Mouse (Mus musculus): ENCODE measurements around the gene Tmx1. TPM values are rescaled to one million over a fixed set of nuclear protein-coding genes. Genes with fewer than 3 reads are reported as not detected.

Gene Tmx1
- polyA plus RNA-seq (2012; rRNA removed): 7.8 and 13.2 TPM in 2 replicates

DNA sequence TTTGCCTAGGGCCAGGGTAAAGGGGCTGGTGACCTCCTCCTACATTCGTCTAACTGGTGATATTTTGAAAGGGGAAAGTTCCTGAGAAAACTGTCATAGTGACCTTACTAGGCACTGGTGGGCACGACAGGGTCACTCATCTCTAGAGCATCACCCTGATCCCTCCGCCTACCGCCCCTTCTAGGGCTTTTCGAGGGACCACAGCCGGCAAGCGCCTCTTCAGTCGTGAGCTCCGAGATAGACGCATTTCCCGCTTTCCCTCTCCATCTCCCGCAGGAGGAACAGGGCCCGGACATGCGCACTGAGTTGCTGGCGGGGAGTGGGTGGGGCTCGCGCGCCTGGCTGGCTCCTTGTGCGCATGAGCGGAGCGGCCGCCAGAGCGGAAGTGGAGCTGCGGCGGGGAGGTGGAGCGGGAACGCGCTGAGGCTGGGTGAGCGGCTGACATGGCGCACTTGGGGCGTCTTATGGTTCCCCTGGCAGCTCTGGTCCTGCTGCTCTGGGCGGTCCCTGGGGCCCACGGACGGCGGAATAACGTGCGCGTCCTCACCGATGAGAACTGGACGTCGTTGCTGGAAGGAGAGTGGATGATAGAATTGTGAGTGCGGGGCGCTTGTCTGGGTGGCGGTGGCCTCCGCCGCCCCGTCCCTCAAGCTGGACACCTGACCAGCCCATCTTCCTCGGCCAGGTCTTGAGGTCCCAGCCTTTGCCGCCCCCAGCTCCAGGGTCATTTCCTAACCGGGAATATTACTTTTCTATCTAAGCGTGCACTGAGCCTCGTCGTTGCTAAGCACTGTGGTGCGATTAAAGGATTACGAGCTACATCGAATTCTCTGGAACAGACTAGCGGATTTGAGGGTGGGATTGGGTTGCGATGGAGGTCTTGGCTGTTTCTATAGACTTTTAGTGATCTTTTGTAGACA, at the start of gene Tmx1:
Tmx1 (plus strand) TSS at position 370 of the 920 bp plus-strand sequence.
- TF ChIP-seq POLR2A (IDR thresholded peaks at IDR 0.05; ENCODE audit: low read depth, low read length) (peak; percentile 61), CTCF (conservative IDR thresholded peaks at IDR 0.05; ENCODE audit: insufficient read depth, insufficient read length, low read depth, low read length) (no peak)
- Histone ChIP-seq H3K4me3 (ENCODE audit: insufficient read depth, low read depth, low read length) (peak within 1 kb of the TSS; percentile 94), H3K27ac (ENCODE audit: insufficient read depth, low read depth, low read length) (peak within 1 kb of the TSS; percentile 85), H3K4me1 (ENCODE audit: control insufficient read depth, insufficient read depth, low read length) (no peaks in the 10 kb centered on the region; the same call in 1 of the 2 replicates), H3K36me3 (ENCODE audit: control insufficient read depth, insufficient read depth, low read length) (no peaks in the 10 kb centered on the region; the same call in none of the 2 replicates), H3K27me3 (replicated peaks; ENCODE audit: control insufficient read depth, insufficient read depth, low read length) (no peaks in the 10 kb centered on the region)
- peak; percentile 98 for DNase-seq
- WGBS: 1% methylated on average over 56 of the region's 58 CpGs

DNA sequence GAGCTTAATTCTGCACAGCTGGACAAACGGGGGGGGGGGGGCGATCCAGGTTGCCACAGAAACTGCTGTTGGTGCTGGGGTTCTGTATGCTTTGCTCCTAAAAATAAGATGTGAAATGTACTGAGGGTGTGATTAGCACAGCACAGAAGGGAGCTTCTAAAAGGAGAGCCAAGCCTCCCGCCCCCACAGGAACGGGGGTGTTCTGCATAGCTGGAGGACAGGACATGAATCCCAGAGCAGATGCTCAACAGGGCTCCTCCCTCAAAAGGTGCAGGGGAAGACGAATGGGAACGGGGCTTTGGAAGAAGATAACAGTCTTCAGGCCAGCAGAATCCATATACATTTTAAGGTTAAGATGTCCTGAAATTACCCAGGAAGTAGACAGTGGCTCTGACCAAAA, 48.6 kb upstream of the Tmx1 start:
- no peak for TF ChIP-seq POLR2A (IDR thresholded peaks at IDR 0.05; ENCODE audit: low read depth, low read length)
- no peak for TF ChIP-seq CTCF (conservative IDR thresholded peaks at IDR 0.05; ENCODE audit: insufficient read depth, insufficient read length, low read depth, low read length)
- 56% methylated on average over 6 of the region's 6 CpGs for WGBS
- no peak overlapping the region for H3K4me3 ChIP-seq (ENCODE audit: insufficient read depth, low read depth, low read length)
- no peak for DNase-seq
- H3K36me3 ChIP-seq (ENCODE audit: control insufficient read depth, insufficient read depth, low read length): no peaks in the 10 kb centered on the region
- H3K27me3 ChIP-seq (replicated peaks; ENCODE audit: control insufficient read depth, insufficient read depth, low read length): no peaks in the 10 kb centered on the region
- H3K27ac ChIP-seq (ENCODE audit: insufficient read depth, low read depth, low read length): no peak overlapping the region
- H3K4me1 ChIP-seq (ENCODE audit: control insufficient read depth, insufficient read depth, low read length): no peaks in the 10 kb centered on the region

DNA sequence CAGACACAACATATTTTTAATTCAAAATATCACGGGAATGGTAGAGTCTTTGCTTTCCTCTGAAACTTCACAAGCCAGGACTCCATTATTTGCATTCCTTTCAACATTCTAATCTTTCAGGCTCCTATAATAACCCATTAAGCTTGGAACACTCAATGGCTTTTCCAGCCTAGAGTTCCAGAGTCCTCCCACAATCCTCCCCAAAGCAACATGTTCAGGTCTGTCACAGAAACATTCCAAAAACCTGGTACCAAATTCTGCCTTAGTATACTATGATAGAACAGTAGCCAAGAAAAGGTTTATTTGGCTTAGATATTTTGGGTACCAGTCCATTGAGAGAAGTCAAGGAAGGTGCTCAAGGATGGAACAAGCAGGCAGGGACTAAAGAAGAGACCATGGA, 44.5 kb upstream of the Tmx1 start:
- no peak overlapping the region for H3K4me3 ChIP-seq (ENCODE audit: insufficient read depth, low read depth, low read length)
- DNase-seq: no peak
- H3K27ac ChIP-seq (ENCODE audit: insufficient read depth, low read depth, low read length): no peak overlapping the region
- H3K4me1 ChIP-seq (ENCODE audit: control insufficient read depth, insufficient read depth, low read length): no peaks in the 10 kb centered on the region
- TF ChIP-seq CTCF (conservative IDR thresholded peaks at IDR 0.05; ENCODE audit: insufficient read depth, insufficient read length, low read depth, low read length) (no peak), POLR2A (IDR thresholded peaks at IDR 0.05; ENCODE audit: low read depth, low read length) (no peak)
- no peaks in the 10 kb centered on the region for H3K27me3 ChIP-seq (replicated peaks; ENCODE audit: control insufficient read depth, insufficient read depth, low read length)
- 72% methylated on average over 1 of the region's 1 CpGs for WGBS
- H3K36me3 ChIP-seq (ENCODE audit: control insufficient read depth, insufficient read depth, low read length): no peaks in the 10 kb centered on the region

DNA sequence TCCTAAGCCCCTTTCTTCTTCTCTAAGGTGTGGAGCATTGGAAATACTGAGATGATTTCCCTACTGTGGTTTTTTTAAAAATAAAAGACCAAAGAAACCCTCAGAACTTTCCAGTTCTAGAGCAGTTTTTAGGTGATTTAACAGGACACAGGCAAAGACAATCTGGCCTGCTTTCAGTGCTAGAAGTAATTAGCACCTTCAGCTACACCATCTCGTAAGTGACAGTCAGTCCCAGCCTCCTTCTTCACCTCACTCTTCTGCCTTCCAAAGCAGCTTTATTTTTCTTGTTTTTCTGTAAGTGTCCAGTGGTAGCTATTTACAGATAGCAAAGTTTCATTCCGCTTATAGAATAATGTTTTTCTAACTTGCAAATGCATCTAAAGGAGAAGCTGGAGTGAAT, 43.3 kb upstream of the Tmx1 start:
- TF ChIP-seq POLR2A (IDR thresholded peaks at IDR 0.05; ENCODE audit: low read depth, low read length): no peak
- TF ChIP-seq CTCF (conservative IDR thresholded peaks at IDR 0.05; ENCODE audit: insufficient read depth, insufficient read length, low read depth, low read length): no peak

GRCm38 (mm10) chr12:70420216-70420615, 32.7 kb upstream of the Tmx1 start:
- H3K36me3 ChIP-seq (ENCODE audit: control insufficient read depth, insufficient read depth, low read length): no peaks in the 10 kb centered on the region
- no peak for TF ChIP-seq CTCF (conservative IDR thresholded peaks at IDR 0.05; ENCODE audit: insufficient read depth, insufficient read length, low read depth, low read length)
- H3K27me3 ChIP-seq (replicated peaks; ENCODE audit: control insufficient read depth, insufficient read depth, low read length): no peaks in the 10 kb centered on the region; the same call in 1 of the 2 replicates
- H3K4me3 ChIP-seq (ENCODE audit: insufficient read depth, low read depth, low read length): no peak overlapping the region
- 89% methylated on average over 1 of the region's 1 CpGs for WGBS
- no peak for DNase-seq
- no peak overlapping the region for H3K27ac ChIP-seq (ENCODE audit: insufficient read depth, low read depth, low read length)
- no peaks in the 10 kb centered on the region for H3K4me1 ChIP-seq (ENCODE audit: control insufficient read depth, insufficient read depth, low read length)

More for the DNA sequence above, 43.3 kb upstream of the Tmx1 start:
- Histone ChIP-seq H3K4me1 (ENCODE audit: control insufficient read depth, insufficient read depth, low read length) (no peaks in the 10 kb centered on the region), H3K4me3 (ENCODE audit: insufficient read depth, low read depth, low read length) (no peak overlapping the region), H3K27ac (ENCODE audit: insufficient read depth, low read depth, low read length) (no peak overlapping the region), H3K27me3 (replicated peaks; ENCODE audit: control insufficient read depth, insufficient read depth, low read length) (no peaks in the 10 kb centered on the region), H3K36me3 (ENCODE audit: control insufficient read depth, insufficient read depth, low read length) (no peaks in the 10 kb centered on the region)
- WGBS: 96% methylated on average over 2 of the region's 2 CpGs
- no peak for DNase-seq

- Histone ChIP-seq H3K4me3 (ENCODE audit: insufficient read depth, low read depth, low read length) (no peak overlapping the region), H3K27me3 (replicated peaks; ENCODE audit: control insufficient read depth, insufficient read depth, low read length) (no peaks in the 10 kb centered on the region; the same call in 1 of the 2 replicates), H3K4me1 (ENCODE audit: control insufficient read depth, insufficient read depth, low read length) (no peaks in the 10 kb centered on the region), H3K27ac (ENCODE audit: insufficient read depth, low read depth, low read length) (no peak overlapping the region), H3K36me3 (ENCODE audit: control insufficient read depth, insufficient read depth, low read length) (no peaks in the 10 kb centered on the region)
- DNase-seq: no peak
- TF ChIP-seq POLR2A (IDR thresholded peaks at IDR 0.05; ENCODE audit: low read depth, low read length) (no peak), CTCF (conservative IDR thresholded peaks at IDR 0.05; ENCODE audit: insufficient read depth, insufficient read length, low read depth, low read length) (no peak)
- 90% methylated on average over 3 of the region's 3 CpGs for WGBS
These were observed 31.9 kb upstream of the Tmx1 start for GRCm38 (mm10) chr12:70421028-70421427.

- H3K36me3 ChIP-seq (ENCODE audit: control insufficient read depth, insufficient read depth, low read length): no peaks in the 10 kb centered on the region
- H3K27me3 ChIP-seq (replicated peaks; ENCODE audit: control insufficient read depth, insufficient read depth, low read length): no peaks in the 10 kb centered on the region; the same call in 1 of the 2 replicates
- no peak for TF ChIP-seq CTCF (conservative IDR thresholded peaks at IDR 0.05; ENCODE audit: insufficient read depth, insufficient read length, low read depth, low read length)
- no peak for TF ChIP-seq POLR2A (IDR thresholded peaks at IDR 0.05; ENCODE audit: low read depth, low read length)
- H3K4me3 ChIP-seq (ENCODE audit: insufficient read depth, low read depth, low read length): no peak overlapping the region
- no peaks in the 10 kb centered on the region for H3K4me1 ChIP-seq (ENCODE audit: control insufficient read depth, insufficient read depth, low read length)
- WGBS: 71% methylated on average over 9 of the region's 9 CpGs
- H3K27ac ChIP-seq (ENCODE audit: insufficient read depth, low read depth, low read length): no peak overlapping the region
- no peak for DNase-seq
These were observed 30.4 kb upstream of the Tmx1 start for GRCm38 (mm10) chr12:70422322-70423118.

All from kidney, adult 2 months (tissue).